Mouse (Mus musculus): ENCODE measurements around the gene 1700022I11Rik.

DNA sequence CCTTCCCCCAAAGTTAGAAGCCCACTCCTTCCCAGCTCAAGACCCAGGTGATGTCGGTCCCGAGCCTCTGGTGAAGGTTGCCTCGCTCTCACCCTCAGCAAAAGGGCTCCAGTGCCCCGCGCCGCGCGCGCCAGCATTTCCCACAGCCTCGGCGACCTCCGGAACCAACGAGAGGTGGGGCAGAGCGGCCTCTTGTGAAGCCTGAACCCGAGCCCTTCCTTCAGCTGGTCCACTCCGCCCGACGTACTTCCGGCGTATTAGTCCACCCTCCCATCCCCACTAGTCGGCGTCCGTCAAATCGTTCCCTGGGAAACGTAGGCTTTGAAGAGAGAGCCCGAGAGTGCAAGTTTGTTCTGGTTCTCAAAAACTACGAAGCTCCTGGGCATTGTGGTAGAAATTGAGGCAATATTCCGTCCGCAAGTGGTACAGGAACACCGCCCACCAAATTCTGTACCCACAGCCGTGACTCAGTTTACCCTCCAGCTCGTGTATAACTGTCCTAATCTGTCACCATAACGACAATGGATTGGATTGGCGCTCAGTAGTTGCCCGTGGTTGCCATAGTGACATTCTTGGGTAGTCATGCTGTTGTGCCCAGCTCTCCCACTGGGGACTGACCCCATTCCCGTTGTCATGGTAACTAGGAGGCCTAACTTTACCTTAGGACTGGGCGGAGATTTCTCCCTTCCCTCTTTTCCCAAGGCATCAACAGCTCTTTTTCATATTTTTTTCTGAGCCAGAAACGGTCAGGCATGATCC is 62.0 kb downstream of the 1700022I11Rik start, which contains the start of gene Stoml2:
- TF ChIP-seq EP300 (IDR thresholded peaks at IDR 0.05; ENCODE audit: low read depth) (no peak), CTCF (IDR thresholded peaks at IDR 0.05; ENCODE audit: low read depth) (peak; percentile 42)

Data from heart, postnatal 0 days (tissue).